Mouse (Mus musculus): ENCODE measurements around the gene Frat1. TPM values are rescaled to one million over a fixed set of nuclear protein-coding genes. Genes with fewer than 3 reads are reported as not detected.

The Frat1 gene
- 19.1 and 21.1 TPM in 2 replicates for polyA plus RNA-seq (2015; fragmentation: Nextera tagmentation; extraction: Ambion mirVana)

DNA sequence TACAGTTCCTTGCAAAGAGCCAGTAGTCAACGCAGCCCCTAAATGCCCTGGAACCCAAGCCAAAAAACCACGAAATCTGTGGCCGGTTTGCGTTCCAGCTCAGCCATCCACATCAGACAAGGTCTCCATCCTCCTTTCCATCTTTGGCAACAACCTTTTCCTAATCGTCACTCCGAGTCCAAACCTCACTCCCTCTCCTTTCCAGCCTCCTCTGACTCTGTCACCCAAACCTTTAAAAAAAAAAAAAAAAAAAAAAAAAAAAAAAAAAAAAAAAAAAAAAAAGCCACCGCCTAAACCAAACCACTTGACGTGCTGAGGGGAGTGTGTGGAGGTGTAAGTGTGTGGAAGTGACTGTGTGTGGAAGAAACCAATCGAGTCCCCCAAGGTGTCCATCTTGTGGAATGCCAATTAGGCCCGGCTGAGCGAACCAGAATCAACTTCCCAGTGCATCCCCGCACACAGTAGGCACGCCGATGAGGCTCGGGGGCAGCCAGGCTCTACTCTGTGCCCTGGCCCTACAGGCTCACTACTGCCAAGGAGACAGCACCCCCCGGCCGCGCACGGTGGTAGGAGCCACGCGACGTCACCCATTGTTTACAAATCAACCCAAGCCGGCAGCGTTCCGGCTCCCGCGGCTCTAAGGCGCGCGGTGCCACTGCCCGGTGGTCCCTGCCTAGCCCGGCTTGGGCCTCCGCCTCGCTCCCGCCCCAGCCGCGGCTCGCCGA, at the start of gene Frat1:
Gene Frat1 (plus strand): TSS at position 590 of the 725 bp plus-strand sequence.
- ATAC-seq (ENCODE audit: low FRiP score, low read depth): peak; percentile 97

DNA sequence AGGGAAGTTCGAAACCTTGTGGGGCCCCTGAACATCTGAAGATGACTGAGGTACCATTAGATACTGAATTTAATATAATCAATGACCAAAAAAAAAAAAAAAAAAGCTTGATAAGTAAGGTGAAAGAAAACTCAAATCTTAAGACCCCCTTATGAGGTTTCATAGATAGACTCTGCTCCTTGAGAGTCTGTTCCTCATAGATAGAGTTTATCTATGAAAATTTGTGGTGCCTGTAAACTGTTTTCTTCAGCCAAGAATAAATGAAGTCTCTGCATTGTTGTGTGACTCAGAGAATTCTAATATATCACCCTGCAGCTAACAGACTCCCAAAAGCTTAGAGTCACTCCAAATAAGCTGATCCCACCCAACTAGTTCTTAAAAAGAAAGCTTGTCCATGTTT, 42.9 kb upstream of the Frat1 start:
- H3K4me2 ChIP-seq: no peak overlapping the region
- no peaks in the 10 kb centered on the region for H3K9me3 ChIP-seq
- H3K36me3 ChIP-seq: 0 out of 2 replicates have a peak, but pooled peaks cover 5% of the 10 kb centered on the region
- no peak overlapping the region for H3K9ac ChIP-seq
- no peak overlapping the region for H3K4me3 ChIP-seq
- no peak overlapping the region for H3K27ac ChIP-seq (replicated peaks)
- no peak for ATAC-seq (ENCODE audit: low FRiP score, low read depth)
- no peaks in the 10 kb centered on the region for H3K4me1 ChIP-seq (replicated peaks)
- WGBS: 95% methylated on average over 1 of the region's 1 CpGs
- no peaks in the 10 kb centered on the region for H3K27me3 ChIP-seq

More for the DNA sequence above, at the start of gene Frat1:
- peak within 1 kb of the TSS; percentile 94 for H3K27ac ChIP-seq (replicated peaks)
- WGBS: under 1% methylated on average over 37 of the region's 39 CpGs
- H3K9me3 ChIP-seq: no peaks in the 10 kb centered on the region
- H3K27me3 ChIP-seq: no peaks in the 10 kb centered on the region
- H3K36me3 ChIP-seq: no peaks in the 10 kb centered on the region
- peak within 1 kb of the TSS; percentile 91 for H3K4me2 ChIP-seq
- peak within 1 kb of the TSS; percentile 81 for H3K4me3 ChIP-seq
- H3K4me1 ChIP-seq (replicated peaks): peaks cover 27% of the 10 kb centered on the region
- peak within 1 kb of the TSS; percentile 75 for H3K9ac ChIP-seq

DNA sequence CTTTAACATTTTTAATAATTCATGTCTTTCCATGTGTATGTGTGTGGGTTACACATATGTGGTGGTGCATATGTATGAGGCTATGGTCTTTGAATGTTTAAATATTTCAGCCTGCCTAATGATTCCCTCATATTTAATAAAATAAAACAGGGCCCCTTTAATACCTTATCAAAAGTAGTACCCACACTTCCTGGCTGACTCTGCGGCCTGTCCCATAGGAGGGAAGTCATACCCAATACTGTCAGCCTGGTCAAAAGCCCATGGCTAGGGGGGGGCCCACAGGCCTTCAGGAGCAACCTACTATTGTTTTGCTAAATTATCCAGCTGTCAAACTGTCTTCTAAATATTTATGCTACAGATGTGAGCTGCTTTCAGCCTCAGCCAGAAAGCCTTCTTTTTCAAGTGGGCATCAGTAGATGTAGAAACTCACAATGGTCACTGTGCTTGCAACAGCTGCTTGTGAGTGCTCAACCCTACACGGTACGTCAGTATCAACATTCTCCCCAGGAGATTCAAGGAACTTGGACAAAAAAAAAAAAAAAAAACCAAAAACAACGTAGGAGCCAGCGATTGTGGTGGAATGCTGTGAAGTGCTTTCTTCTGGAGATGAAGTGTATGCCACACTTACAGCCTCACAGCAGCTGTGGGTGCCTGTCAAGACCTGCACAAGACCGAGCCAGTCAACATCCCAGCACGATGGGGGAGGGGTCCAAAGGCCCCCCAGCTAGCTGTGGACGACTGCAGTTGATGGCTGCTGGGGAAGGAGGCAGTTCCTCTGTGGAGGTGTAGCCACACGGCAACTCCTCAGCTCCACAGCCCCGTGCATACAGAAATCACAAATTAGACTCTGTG, 40.4 kb upstream of the Frat1 start:
- no peak overlapping the region for H3K4me3 ChIP-seq
- no peaks in the 10 kb centered on the region for H3K9me3 ChIP-seq
- H3K27me3 ChIP-seq: no peaks in the 10 kb centered on the region
- H3K36me3 ChIP-seq: 0 out of 2 replicates have a peak, but pooled peaks cover 5% of the 10 kb centered on the region
- WGBS: 75% methylated on average over 10 of the region's 10 CpGs
- ATAC-seq (ENCODE audit: low FRiP score, low read depth): no peak
- no peak overlapping the region for H3K27ac ChIP-seq (replicated peaks)
- no peak overlapping the region for H3K9ac ChIP-seq
- no peaks in the 10 kb centered on the region for H3K4me1 ChIP-seq (replicated peaks)
- H3K4me2 ChIP-seq: no peak overlapping the region

- Histone ChIP-seq H3K27me3 (no peaks in the 10 kb centered on the region), H3K36me3 (no peaks in the 10 kb centered on the region), H3K4me3 (no peak overlapping the region), H3K4me2 (no peak overlapping the region), H3K27ac (replicated peaks) (no peak overlapping the region), H3K9ac (no peak overlapping the region), H3K9me3 (no peaks in the 10 kb centered on the region), H3K4me1 (replicated peaks) (no peaks in the 10 kb centered on the region)
- 92% methylated on average over 2 of the region's 2 CpGs for WGBS
- ATAC-seq (ENCODE audit: low FRiP score, low read depth): no peak
Measured at GRCm38 (mm10) chr19:41791384-41791783, 38.4 kb upstream of the Frat1 start.

DNA sequence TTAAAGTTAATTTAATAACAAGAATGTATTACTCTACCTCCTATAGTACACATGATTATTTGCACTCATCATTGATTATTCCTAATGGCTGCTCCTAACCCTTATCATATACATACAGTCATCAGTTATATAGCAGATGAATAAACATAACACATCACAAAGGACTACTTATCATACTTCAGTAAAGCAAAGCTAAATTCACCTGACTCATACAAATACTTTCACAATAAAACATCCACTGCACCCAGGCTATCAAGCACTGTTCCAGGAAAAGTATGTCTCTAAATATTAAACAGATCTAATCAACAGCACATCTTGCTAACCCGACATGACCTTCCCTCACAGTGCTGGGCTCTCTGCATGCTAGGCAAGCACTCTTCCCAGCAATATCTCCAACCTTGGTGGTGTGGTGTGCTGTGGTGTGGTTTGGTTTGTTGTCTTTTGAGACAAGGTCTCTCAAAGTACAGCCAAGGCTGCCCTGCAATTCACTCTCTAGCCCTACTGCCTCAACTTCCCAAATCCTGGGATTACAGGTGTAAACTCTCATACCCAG, 36.8 kb upstream of the Frat1 start:
- Histone ChIP-seq H3K9me3 (no peaks in the 10 kb centered on the region), H3K4me3 (no peak overlapping the region), H3K27me3 (no peaks in the 10 kb centered on the region), H3K9ac (no peak overlapping the region), H3K36me3 (no peaks in the 10 kb centered on the region), H3K4me1 (replicated peaks) (no peaks in the 10 kb centered on the region), H3K27ac (replicated peaks) (no peak overlapping the region), H3K4me2 (no peak overlapping the region)
- WGBS: 85% methylated on average over 1 of the region's 1 CpGs
- no peak for ATAC-seq (ENCODE audit: low FRiP score, low read depth)

GRCm38 (mm10) chr19:41794017-41794416, 35.8 kb upstream of the Frat1 start:
- Histone ChIP-seq H3K9ac (no peak overlapping the region), H3K9me3 (no peaks in the 10 kb centered on the region), H3K27ac (replicated peaks) (no peak overlapping the region), H3K27me3 (no peaks in the 10 kb centered on the region), H3K4me2 (no peak overlapping the region), H3K4me1 (replicated peaks) (no peaks in the 10 kb centered on the region), H3K4me3 (no peak overlapping the region), H3K36me3 (no peaks in the 10 kb centered on the region)
- no peak for ATAC-seq (ENCODE audit: low FRiP score, low read depth)

DNA sequence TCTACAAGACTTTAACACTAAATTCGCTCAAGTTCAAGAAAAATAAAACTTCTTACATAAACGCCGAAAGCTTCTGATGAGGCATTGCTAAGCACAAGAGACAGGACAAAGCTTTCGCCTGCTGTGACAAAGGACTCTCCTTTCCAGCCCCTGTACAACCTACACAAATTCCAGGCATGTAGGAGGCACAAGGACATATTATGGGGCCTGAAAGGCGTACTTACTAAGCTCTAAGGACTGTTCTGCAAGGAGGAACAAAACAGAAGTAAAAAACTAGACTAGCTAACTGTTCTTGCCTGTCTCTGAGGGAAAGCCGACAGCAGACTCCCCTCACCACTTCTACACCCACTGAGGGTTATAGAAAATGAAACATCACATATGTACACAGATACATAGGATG, 34.9 kb upstream of the Frat1 start:
- H3K27me3 ChIP-seq: no peaks in the 10 kb centered on the region
- H3K9ac ChIP-seq: no peak overlapping the region
- ATAC-seq (ENCODE audit: low FRiP score, low read depth): no peak
- no peaks in the 10 kb centered on the region for H3K9me3 ChIP-seq
- H3K36me3 ChIP-seq: no peaks in the 10 kb centered on the region
- no peak overlapping the region for H3K27ac ChIP-seq (replicated peaks)
- H3K4me3 ChIP-seq: no peak overlapping the region
- 81% methylated on average over 6 of the region's 6 CpGs for WGBS
- H3K4me1 ChIP-seq (replicated peaks): no peaks in the 10 kb centered on the region
- H3K4me2 ChIP-seq: no peak overlapping the region

- Histone ChIP-seq H3K9ac (no peak overlapping the region), H3K36me3 (no peaks in the 10 kb centered on the region), H3K27me3 (no peaks in the 10 kb centered on the region), H3K9me3 (no peaks in the 10 kb centered on the region), H3K4me3 (no peak overlapping the region), H3K4me1 (replicated peaks) (peaks cover 12% of the 10 kb centered on the region), H3K4me2 (no peak overlapping the region), H3K27ac (replicated peaks) (no peak overlapping the region)
- no peak for ATAC-seq (ENCODE audit: low FRiP score, low read depth)
- 83% methylated on average over 3 of the region's 3 CpGs for WGBS
Measured at GRCm38 (mm10) chr19:41796148-41796760, 33.5 kb upstream of the Frat1 start.

GRCm38 (mm10) chr19:41796789-41797327, 32.9 kb upstream of the Frat1 start:
- H3K27ac ChIP-seq (replicated peaks): no peak overlapping the region
- no peak overlapping the region for H3K4me2 ChIP-seq
- WGBS: 89% methylated on average over 12 of the region's 12 CpGs
- H3K36me3 ChIP-seq: no peaks in the 10 kb centered on the region
- no peak for ATAC-seq (ENCODE audit: low FRiP score, low read depth)
- H3K27me3 ChIP-seq: no peaks in the 10 kb centered on the region
- no peaks in the 10 kb centered on the region for H3K9me3 ChIP-seq
- peaks cover 12% of the 10 kb centered on the region for H3K4me1 ChIP-seq (replicated peaks)
- H3K9ac ChIP-seq: no peak overlapping the region
- no peak overlapping the region for H3K4me3 ChIP-seq

- Histone ChIP-seq H3K9me3 (no peaks in the 10 kb centered on the region), H3K9ac (no peak overlapping the region), H3K4me3 (no peak overlapping the region), H3K27ac (replicated peaks) (no peak overlapping the region), H3K4me1 (replicated peaks) (peaks cover 16% of the 10 kb centered on the region), H3K36me3 (no peaks in the 10 kb centered on the region), H3K4me2 (no peak overlapping the region), H3K27me3 (no peaks in the 10 kb centered on the region)
- 92% methylated on average over 6 of the region's 6 CpGs for WGBS
- ATAC-seq (ENCODE audit: low FRiP score, low read depth): no peak
Measured at GRCm38 (mm10) chr19:41797536-41797935, 32.2 kb upstream of the Frat1 start.

- H3K4me3 ChIP-seq: peak overlapping the region; percentile 83
- no peak overlapping the region for H3K27ac ChIP-seq (replicated peaks)
- H3K9me3 ChIP-seq: no peaks in the 10 kb centered on the region
- H3K36me3 ChIP-seq: no peaks in the 10 kb centered on the region
- 0 out of 2 replicates have a peak overlapping the region, but pooled peaks have one; percentile 60 for H3K9ac ChIP-seq
- no peak for ATAC-seq (ENCODE audit: low FRiP score, low read depth)
- WGBS: 46% methylated on average over 6 of the region's 6 CpGs
- no peaks in the 10 kb centered on the region for H3K27me3 ChIP-seq
- H3K4me2 ChIP-seq: peak overlapping the region; percentile 71
- peaks cover 17% of the 10 kb centered on the region for H3K4me1 ChIP-seq (replicated peaks)
Measured at GRCm38 (mm10) chr19:41800451-41800850, 29.3 kb upstream of the Frat1 start.

All from hindbrain, embryonic 15.5 days (tissue).